Mouse (Mus musculus): ENCODE measurements around the gene Pianp.

Gene Pianp

GRCm38 (mm10) chr6:125008586-125009128, 12.2 kb downstream of the Pianp start:
- DNase-seq: peak; percentile 98 to 100

GRCm38 (mm10) chr6:125009129-125009180, 12.5 kb downstream of the Pianp start, which contains the start of gene Zfp384:
Gene Zfp384, plus strand, starts transcription at chr6:125009145.
- DNase-seq: no peak

- DNase-seq: peak; percentile 71 to 74
These were observed 12.9 kb downstream of the Pianp start for GRCm38 (mm10) chr6:125009181-125010073.

- no peak for DNase-seq
These were observed 21.2 kb downstream of the Pianp start for GRCm38 (mm10) chr6:125017682-125018081.

GRCm38 (mm10) chr6:125030532-125030931, 34.0 kb downstream of the Pianp start:
- DNase-seq: peak in 1 of 2 experiments; percentile 51

GRCm38 (mm10) chr6:125031604-125032003, 35.1 kb downstream of the Pianp start:
- DNase-seq: no peak

GRCm38 (mm10) chr6:125038666-125039065, 42.2 kb downstream of the Pianp start:
- no peak for DNase-seq

- DNase-seq: peak in 1 of 2 experiments; percentile 23
These were observed 42.6 kb downstream of the Pianp start for GRCm38 (mm10) chr6:125039131-125039530.

GRCm38 (mm10) chr6:125039533-125040153, 43.1 kb downstream of the Pianp start, which contains the start of gene Ing4:
Gene Ing4, plus strand, starts transcription at chr6:125039760.
- DNase-seq: peak; percentile 94 to 95

- no peak for DNase-seq
These were observed 43.7 kb downstream of the Pianp start for GRCm38 (mm10) chr6:125040221-125040620.

GRCm38 (mm10) chr6:125041047-125041446, 44.6 kb downstream of the Pianp start:
- no peak for DNase-seq

- no peak for DNase-seq
These were observed 45.6 kb downstream of the Pianp start for GRCm38 (mm10) chr6:125042081-125042480.

GRCm38 (mm10) chr6:125046691-125047090, 50.2 kb downstream of the Pianp start:
- peak; percentile 75 to 79 for DNase-seq

GRCm38 (mm10) chr6:125049678-125050077, 53.2 kb downstream of the Pianp start, which contains the start of gene Acrbp:
Gene Acrbp, plus strand, starts transcription at chr6:125049689.
- no peak for DNase-seq

GRCm38 (mm10) chr6:125051237-125051636, 54.7 kb downstream of the Pianp start:
- DNase-seq: no peak

Measured in kidney, adult 8-10 months (tissue).